Mouse (Mus musculus) adrenal gland, adult 8-10 months (tissue): Measurements from ENCODE around the gene Cd164. TPM values are rescaled to one million over a fixed set of nuclear protein-coding genes. Genes with fewer than 3 reads are reported as not detected.
A peak's percentile ranks its signal among the peaks of the same experiment; 100 is the strongest.

Experiments used
- DNase-seq: peaks from one replicate; pipeline ENCODE4 v3.0.0; 2022
- total RNA-seq, 4 experiments: library from RNA; stranded (reverse); gene quantifications; 2 replicates each; pipeline ENCODE4 v1.2.4; 2022

The Cd164 gene
- total RNA-seq, 4 experiments from 2014 or later = 180 to 261 (median 233) TPM

DNA sequence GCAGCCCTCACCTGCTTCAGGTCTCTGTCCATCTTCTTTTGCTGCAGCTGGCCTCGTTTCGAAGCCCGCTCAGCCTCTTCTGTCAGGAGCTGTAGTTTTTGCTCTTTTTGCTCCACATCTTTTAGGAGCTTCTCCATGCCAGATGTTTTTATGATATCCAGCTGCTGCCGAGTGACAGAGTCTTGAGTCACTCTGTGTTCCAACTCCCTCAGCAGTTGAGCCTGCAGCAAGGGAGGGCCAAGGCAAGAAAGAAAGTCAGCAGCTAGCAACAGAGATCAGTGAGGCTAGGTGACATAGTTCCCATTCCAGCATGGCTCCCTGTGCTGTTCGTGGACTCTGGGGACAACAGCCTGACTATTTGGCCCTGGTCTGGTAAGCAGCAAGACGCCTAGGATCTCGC, 31.5 kb downstream of the Cd164 start:
- DNase-seq = no peak

- no peak for DNase-seq
These were observed 33.1 kb downstream of the Cd164 start for GRCm38 (mm10) chr10:41552319-41552718.

DNA sequence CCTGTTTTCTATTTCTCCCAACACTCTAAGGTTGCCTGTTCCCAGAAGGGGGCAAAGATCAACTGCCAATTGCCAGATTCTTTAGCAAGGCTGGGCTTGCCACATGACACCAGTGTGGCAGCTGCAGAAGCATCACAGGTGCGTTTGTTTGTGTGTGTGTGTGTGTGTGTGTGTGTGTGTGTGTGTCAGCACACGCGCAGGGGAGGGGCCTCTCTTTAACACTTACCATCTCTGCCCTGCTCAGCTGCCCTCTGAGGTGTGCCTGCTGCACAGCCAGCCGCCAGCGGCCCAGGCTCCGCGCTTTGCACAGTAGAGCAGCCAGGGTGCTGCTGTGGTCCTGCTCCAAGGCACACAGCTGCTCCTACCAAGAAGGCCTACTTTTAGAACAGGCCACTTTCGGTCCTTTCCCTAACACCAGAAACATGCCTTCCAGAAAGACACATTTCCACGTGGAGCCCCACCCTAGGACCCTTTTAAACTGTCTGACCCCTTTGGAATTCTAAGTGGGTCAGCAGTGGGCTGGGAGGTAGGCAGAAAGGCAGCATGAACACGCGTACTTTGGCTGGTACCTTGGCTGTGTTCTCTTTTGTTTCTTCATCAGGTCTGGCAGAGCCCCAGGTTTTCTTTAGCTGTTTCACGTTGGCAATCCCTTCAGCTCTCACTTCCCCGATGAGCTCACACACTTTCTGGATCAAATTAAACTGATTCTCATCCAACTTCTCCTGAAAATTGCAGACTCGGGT, 33.8 kb downstream of the Cd164 start:
- peak; percentile 19 for DNase-seq

DNA sequence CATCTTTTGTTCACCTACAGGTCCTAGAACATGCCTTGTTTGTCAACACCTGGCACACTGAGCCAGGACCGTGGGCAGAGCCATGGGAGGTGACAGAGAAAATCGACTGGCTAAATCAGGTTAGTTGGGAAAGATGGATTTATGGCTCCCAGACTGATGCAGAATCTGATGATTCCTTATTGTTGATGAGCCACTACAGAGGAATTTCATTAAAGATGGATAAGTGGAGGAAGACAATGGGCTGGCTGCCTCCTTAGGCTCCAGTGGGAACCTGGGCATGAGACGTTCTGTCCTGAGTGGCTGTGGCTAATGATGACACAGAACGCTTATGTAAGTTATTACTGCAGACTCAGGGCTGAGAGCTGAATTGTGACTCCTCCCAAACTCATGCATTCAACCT, 34.5 kb downstream of the Cd164 start:
- no peak for DNase-seq

DNA sequence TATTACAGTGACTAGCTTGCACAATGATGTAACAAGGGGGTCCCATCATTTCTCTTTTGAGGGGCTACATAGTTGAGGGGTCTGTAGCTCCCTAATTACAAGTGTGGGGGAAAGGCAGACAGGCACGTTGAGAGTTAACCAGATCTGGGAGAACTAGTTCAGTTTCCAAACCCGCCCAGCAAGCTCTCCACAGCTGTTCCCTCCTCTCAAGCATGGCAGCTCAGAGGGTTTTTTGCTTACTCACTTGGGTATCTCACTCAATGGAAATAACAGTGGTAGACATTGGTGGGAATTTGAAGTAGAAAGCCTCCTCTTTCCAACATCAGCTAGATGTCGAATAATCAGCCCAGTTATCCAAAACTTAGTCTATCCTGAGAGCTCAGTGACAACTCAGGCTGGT, 35.9 kb downstream of the Cd164 start:
- DNase-seq = no peak

- DNase-seq = no peak
These were observed 39.2 kb downstream of the Cd164 start for GRCm38 (mm10) chr10:41558401-41558800.

GRCm38 (mm10) chr10:41561701-41562395, 42.6 kb downstream of the Cd164 start:
- DNase-seq = no peak

GRCm38 (mm10) chr10:41565141-41565540, 45.9 kb downstream of the Cd164 start:
- DNase-seq = peak; percentile 50

- no peak for DNase-seq
These were observed 49.1 kb downstream of the Cd164 start for GRCm38 (mm10) chr10:41568306-41568705.

DNA sequence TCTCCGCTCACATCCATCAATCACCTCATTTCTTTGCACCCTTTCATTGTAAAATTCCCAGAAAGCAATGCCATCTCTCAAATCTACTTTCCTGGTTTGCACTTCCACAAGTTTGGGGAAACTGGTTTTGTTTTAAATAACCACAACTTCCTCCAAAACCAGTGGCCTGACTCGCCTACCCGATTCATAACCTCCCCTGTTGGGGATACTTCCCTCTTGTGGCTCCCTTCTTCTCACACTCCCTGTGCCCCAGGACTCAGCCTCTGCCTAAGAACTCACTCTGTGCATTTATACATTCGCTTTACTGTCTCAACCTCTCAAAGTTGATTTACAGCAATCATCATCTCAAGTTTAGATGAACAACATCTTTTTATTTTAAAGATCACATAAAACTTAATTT, 51.9 kb downstream of the Cd164 start:
- DNase-seq = no peak

- DNase-seq = no peak
These were observed 53.1 kb downstream of the Cd164 start for GRCm38 (mm10) chr10:41572274-41572673.

GRCm38 (mm10) chr10:41573190-41573589, 54.0 kb downstream of the Cd164 start:
- DNase-seq = no peak

GRCm38 (mm10) chr10:41575451-41576327, 56.5 kb downstream of the Cd164 start:
- no peak for DNase-seq

- DNase-seq = no peak
These were observed 57.2 kb downstream of the Cd164 start for GRCm38 (mm10) chr10:41576328-41576833.

DNA sequence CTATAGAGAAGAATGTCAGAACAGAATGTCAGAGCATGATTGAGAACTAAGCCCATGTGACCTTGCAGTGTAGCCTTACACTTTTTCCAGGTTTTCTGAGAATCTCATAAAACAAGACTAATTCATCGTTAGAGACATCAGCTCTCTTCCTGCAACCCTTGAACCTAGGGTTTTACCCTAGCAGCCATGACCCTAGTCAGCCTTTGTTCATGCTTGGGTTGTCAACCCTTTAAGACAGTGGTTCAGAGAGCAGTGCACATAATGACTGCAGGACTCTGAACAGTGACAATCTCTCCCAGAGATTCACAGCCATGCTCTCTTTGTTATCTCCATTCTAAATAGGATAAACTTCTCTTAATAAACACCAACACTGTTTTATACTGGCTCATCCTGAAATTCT, 59.3 kb downstream of the Cd164 start:
- no peak for DNase-seq

DNA sequence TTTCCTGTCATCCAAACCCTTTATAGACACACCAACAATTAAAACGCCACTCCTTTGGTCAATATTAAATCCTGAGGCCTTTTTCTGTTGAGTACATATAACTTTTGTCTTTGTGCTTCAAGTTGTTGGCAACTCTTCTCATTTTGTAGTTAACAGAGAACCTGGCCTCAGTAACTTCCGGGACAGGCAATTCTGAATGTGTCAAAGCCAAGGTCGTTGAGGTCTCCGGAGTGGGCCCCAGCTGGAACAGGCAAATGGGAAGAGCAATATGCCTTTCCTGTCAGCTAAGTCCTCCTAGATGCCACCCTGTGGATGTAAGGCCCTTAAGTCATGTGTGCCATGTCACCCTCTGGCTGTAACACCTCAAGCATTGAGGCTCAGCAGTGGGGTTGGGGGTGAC, 61.2 kb downstream of the Cd164 start:
- DNase-seq = no peak

Other genes with a start within 250 kb of the Cd164 start
- gene Fig4, start 216.2 kb upstream of the Cd164 start, total RNA-seq = 10 to 100 TPM; 23.1 to 25.6 (median 24.1) TPM
- under 1 TPM in 2 of 4 experiments, not detected in 2; 0.05 to 0.14 TPM for gene Ak9, start 215.4 kb upstream of the Cd164 start, total RNA-seq
- gene Zbtb24, start 69.0 kb upstream of the Cd164 start, total RNA-seq = 10 to 100 TPM; 17.3 to 32.5 (median 26.0) TPM
- gene Mical1, start 43.1 kb upstream of the Cd164 start, total RNA-seq = 10 to 100 TPM in 2 of 4 experiments, 1 to 10 TPM in 2; 8.5 to 22.8 (median 13.3) TPM
- gene Smpd2, start 29.0 kb upstream of the Cd164 start, total RNA-seq = 10 to 100 TPM; 21.8 to 40.9 (median 32.5) TPM
- gene Ppil6, start 29.0 kb upstream of the Cd164 start, total RNA-seq = 1 to 10 TPM in 2 of 4 experiments, under 1 TPM in 1, not detected in 1; 0.77 to 1.7 (median 1.4) TPM
- 1 to 10 TPM in 1 of 4 experiments, under 1 TPM in 3; 0.35 to 1.4 (median 0.58) TPM for gene Ccdc162, start 197.2 kb downstream of the Cd164 start, total RNA-seq